Mouse (Mus musculus) lung, postnatal 0 days (tissue): ENCODE data around the gene Uqcrfs1. TPM values are rescaled to one million over a fixed set of nuclear protein-coding genes. Genes with fewer than 3 reads are reported as not detected.

Experiments
- ATAC-seq: fragments of 200-750 bp; cut with Nextera tagmentation; 2 replicates; pipeline ENCODE4 v1.8.0; 2017; ENCODE audit warnings: moderate library complexity
- DNase-seq: peaks from one replicate; pipeline ENCODE4 v3.0.0-alpha.2; 2016; ENCODE audit warnings: low spot score
- H3K27ac ChIP-seq: fragments of 300-500 bp; sonication (generic); 2 replicates; pipeline ENCODE4 v1.5.1; 2014; ENCODE audit warnings: antibody characterized with exemption, mild to moderate bottlenecking, low read length, mixed read lengths
- H3K27me3 ChIP-seq: fragments of 300-500 bp; sonication (generic); replicated peaks from 2 replicates; pipeline ENCODE4 v1.6.1; 2014; ENCODE audit warnings: low read length, mixed read lengths; ENCODE audit not compliant: insufficient read depth
- H3K36me3 ChIP-seq: fragments of 300-500 bp; sonication (generic); 2 replicates; pipeline ENCODE4 v1.6.1; 2014; ENCODE audit warnings: low read length, mixed read lengths; ENCODE audit not compliant: insufficient read depth
- H3K4me1 ChIP-seq: fragments of 300-500 bp; sonication (generic); 2 replicates; pipeline ENCODE4 v1.6.1; 2014; ENCODE audit warnings: antibody characterized with exemption, low read depth, low read length, mixed read lengths; ENCODE audit not compliant: insufficient read depth
- H3K4me2 ChIP-seq: fragments of 300-500 bp; sonication (generic); replicated peaks from 2 replicates; pipeline ENCODE4 v1.6.1; 2014; ENCODE audit warnings: low read depth, mild to moderate bottlenecking, low read length, moderate library complexity, mixed read lengths
- H3K4me3 ChIP-seq: fragments of 300-500 bp; sonication (generic); 2 replicates; pipeline ENCODE4 v1.5.1; 2014; ENCODE audit warnings: low read depth, low read length
- H3K9ac ChIP-seq: fragments of 300-500 bp; sonication (generic); replicated peaks from 2 replicates; pipeline ENCODE4 v1.6.1; 2014; ENCODE audit warnings: low read depth, mild to moderate bottlenecking
- H3K9me3 ChIP-seq: fragments of 300-500 bp; sonication (generic); 2 replicates; pipeline ENCODE4 v1.6.1; 2016; ENCODE audit warnings: low read length, mixed read lengths
- CTCF ChIP-seq: IDR thresholded peaks from 2 replicates; pipeline ENCODE4 v1.5.1; 2016; ENCODE audit warnings: antibody characterized with exemption, mild to moderate bottlenecking
- EP300 ChIP-seq: IDR thresholded peaks from 2 replicates; pipeline ENCODE4 v1.6.1; 2016; ENCODE audit warnings: antibody characterized with exemption, mild to moderate bottlenecking, control low read depth
- WGBS: fragments of 180-500 bp; shearing (Covaris S2); extraction: QIAGEN DNeasy Blood & Tissue Kit; methylation state at CpG from one replicate; pipeline ENCODE4 v1.1.7; 2014; 5-methylcytosine and 5-hydroxymethylcytosine counted together
- polyA plus RNA-seq: library from polyadenylated mRNA; unstranded; fragments of >200 nt; fragmentation: Nextera tagmentation; extraction: Ambion mirVana; gene quantifications from 2 replicates; pipeline ENCODE4 v1.2.1, GENCODE M21; 2015

Gene Uqcrfs1
- polyA plus RNA-seq, result 169 and 179 TPM in 2 replicates

DNA sequence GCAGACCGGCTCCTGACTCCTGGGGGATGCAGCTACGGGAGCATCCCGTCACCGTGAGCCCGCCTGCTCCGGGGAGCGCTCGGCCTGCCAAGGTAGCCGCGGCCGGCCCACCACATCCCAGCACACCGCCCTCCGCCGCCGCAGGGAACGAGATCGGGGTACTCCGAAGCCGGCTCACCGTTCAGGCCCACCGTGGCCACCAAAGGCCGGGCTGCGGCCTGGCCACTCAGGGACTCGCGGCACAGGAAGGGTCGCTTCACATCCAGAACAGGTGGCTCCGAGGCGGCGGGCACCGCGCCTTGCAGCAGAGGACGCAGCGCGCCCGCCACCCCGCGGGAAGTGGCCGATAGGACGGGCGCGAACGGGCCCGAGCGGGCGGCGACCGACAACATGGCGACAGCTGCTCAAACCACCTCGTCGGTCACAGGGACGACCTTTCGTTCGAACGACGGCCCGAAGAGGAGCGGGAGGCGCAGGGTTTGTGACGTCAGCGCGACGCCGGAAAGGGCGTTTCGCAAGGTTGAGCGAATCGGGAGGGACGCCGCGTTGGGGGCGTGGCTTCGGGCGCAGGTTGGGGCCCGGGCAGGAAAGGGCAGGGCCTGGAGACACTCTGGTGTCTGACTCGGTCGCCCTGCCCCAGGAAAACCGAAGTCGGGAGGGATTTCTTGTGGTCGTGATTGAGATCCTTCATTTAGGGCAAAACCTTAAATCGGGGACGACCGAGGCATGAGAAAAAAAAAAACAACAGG lies at the start of gene Uqcrfs1:
Gene Uqcrfs1 (minus strand): TSS at position 507 of the 749 bp plus-strand sequence.
- DNase-seq, result peak; percentile 98
- Histone ChIP-seq H3K27me3 (no peaks in the 10 kb centered on the region), H3K27ac (peak within 1 kb of the TSS; percentile 87), H3K9ac (peak within 1 kb of the TSS; percentile 99), H3K4me1 (peaks cover 10% of the 10 kb centered on the region; the same call in 1 of the 2 replicates), H3K4me2 (peak within 1 kb of the TSS; percentile 76), H3K36me3 (0 out of 2 replicates have a peak, but pooled peaks cover 6% of the 10 kb centered on the region), H3K4me3 (peak within 1 kb of the TSS; percentile 99), H3K9me3 (no peaks in the 10 kb centered on the region)
- peak; percentile 96 for ATAC-seq
- no peak; the same call in 1 of the 2 replicates for TF ChIP-seq CTCF
- no peak for TF ChIP-seq EP300
- under 1% methylated on average over 82 of the region's 82 CpGs for WGBS

DNA sequence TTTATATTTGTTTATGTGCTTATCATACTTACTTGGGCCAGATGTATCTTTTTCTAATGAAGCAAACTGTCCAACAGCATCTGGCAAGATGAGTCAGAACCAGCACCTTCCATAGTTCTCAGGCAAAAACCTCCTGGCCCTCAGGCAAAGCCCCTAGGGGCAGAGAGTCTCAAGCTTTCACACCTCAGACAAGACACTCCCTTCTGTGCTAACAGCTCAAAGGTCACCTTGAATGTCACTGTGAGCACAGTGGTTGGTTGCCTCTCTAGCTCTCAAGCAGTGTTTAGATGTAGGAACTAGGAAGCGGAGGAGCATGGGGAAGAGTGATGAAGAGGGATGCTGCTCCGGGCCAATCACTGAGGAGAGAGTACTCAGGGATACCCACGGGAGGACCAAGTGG lies 40.6 kb upstream of the Uqcrfs1 start:
- no peak overlapping the region for H3K27ac ChIP-seq
- H3K9me3 ChIP-seq, result no peaks in the 10 kb centered on the region
- no peak overlapping the region for H3K9ac ChIP-seq
- H3K4me3 ChIP-seq, result no peak overlapping the region
- WGBS, result 87% methylated on average over 3 of the region's 3 CpGs
- H3K4me2 ChIP-seq, result no peak overlapping the region
- no peak for TF ChIP-seq CTCF
- no peak for TF ChIP-seq EP300
- H3K36me3 ChIP-seq, result no peaks in the 10 kb centered on the region
- H3K4me1 ChIP-seq, result no peaks in the 10 kb centered on the region
- H3K27me3 ChIP-seq, result no peaks in the 10 kb centered on the region
- no peak for DNase-seq
- no peak for ATAC-seq

DNA sequence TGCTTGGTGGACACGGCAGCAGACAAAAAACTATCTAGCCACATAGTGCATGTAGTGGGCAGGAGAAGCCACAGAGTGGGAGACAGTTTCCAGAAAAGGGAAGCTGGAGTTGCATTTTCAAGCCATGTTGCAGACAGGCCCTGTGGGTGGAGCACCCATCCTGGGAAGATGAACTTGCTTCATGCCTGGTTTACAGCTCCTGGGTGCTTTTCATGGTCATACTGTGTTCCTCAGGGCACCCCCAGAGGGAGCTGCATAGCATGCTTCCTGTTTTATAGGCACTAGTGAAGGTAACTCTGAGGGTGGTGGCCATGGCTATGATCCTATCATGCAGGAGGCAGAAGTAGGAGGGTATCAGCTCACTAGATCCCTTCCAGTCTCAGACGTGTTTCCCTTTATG lies 37.4 kb upstream of the Uqcrfs1 start:
- 70% methylated on average over 2 of the region's 2 CpGs for WGBS
- Histone ChIP-seq H3K27ac (no peak overlapping the region), H3K36me3 (no peaks in the 10 kb centered on the region), H3K4me3 (no peak overlapping the region), H3K9me3 (no peaks in the 10 kb centered on the region), H3K4me1 (no peaks in the 10 kb centered on the region), H3K9ac (no peak overlapping the region), H3K4me2 (no peak overlapping the region), H3K27me3 (no peaks in the 10 kb centered on the region)
- ATAC-seq (no peak), DNase-seq (peak; percentile 29)
- TF ChIP-seq EP300, result no peak
- no peak for TF ChIP-seq CTCF

DNA sequence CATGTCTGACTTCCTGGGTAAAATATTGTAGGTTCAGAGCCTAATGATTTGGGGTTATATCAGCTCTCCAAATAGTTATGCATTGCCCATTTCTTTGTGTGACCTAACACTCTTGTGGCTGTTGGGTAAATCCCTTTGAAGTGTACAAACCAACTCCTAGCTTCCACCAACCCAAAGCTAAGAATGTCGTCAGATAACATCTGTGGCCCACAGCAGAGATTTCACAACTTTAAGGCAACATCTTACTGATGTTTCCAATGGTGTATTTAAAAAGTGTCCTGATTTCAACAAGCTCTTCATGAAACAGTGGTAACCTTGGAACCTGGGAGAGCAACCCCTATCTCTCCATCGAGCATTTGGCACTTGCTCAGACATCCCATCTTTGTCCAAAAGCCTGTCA lies 33.6 kb upstream of the Uqcrfs1 start:
- TF ChIP-seq EP300 (no peak), CTCF (no peak)
- DNase-seq, result no peak
- no peak for ATAC-seq
- no peaks in the 10 kb centered on the region for H3K27me3 ChIP-seq
- H3K4me3 ChIP-seq, result no peak overlapping the region
- no peaks in the 10 kb centered on the region for H3K4me1 ChIP-seq
- H3K36me3 ChIP-seq, result no peaks in the 10 kb centered on the region
- H3K9me3 ChIP-seq, result 0 out of 2 replicates have a peak, but pooled peaks cover 4% of the 10 kb centered on the region
- H3K4me2 ChIP-seq, result no peak overlapping the region
- no peak overlapping the region for H3K9ac ChIP-seq
- no peak overlapping the region for H3K27ac ChIP-seq
- 35% methylated on average over 2 of the region's 2 CpGs for WGBS

DNA sequence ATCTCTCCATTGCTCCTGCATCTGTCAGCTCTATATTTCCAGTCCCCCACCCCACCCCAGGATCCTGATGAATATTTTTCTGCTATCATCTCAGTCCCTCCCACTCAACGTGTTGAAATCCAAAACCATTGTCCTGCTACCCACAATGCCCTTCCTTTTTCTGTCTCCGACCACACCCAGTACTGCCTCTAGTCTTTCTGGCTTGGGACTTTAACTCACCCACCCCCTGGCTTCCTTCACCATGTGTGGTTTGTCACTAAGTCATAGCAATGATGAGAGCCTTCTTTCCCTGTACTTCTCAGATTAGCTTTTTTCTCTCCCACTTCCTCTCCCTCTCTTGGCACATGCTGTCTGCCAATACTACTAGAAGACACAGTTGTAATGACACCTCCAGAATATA lies 31.7 kb upstream of the Uqcrfs1 start:
- H3K9ac ChIP-seq, result no peak overlapping the region
- no peak overlapping the region for H3K4me3 ChIP-seq
- no peak for ATAC-seq
- TF ChIP-seq CTCF (no peak), EP300 (no peak)
- DNase-seq, result no peak
- 0 out of 2 replicates have a peak, but pooled peaks cover 4% of the 10 kb centered on the region for H3K9me3 ChIP-seq
- no peak overlapping the region for H3K27ac ChIP-seq
- WGBS, result 61% methylated on average over 2 of the region's 2 CpGs
- no peaks in the 10 kb centered on the region for H3K4me1 ChIP-seq
- no peaks in the 10 kb centered on the region for H3K36me3 ChIP-seq
- H3K27me3 ChIP-seq, result no peaks in the 10 kb centered on the region
- H3K4me2 ChIP-seq, result no peak overlapping the region

DNA sequence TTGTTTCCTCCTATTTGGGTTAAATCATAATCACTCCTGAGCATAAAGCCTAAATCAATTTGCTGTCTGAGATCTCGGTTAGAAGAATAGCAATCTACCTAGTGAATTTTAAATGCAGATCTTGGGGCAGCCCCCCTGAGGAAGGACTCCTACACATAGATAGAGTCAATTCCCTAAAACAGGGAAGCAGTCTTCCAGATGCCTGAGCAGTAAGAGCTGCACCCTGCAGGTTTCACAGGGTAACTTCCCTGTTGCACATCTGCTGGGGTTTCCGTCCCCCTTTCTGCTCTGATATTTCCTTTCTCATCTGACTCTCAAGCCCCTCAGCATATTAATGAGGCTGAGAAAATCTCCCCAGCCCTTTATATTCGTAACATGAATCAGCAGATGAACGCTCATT lies 27.8 kb upstream of the Uqcrfs1 start:
- Histone ChIP-seq H3K4me2 (no peak overlapping the region), H3K4me3 (no peak overlapping the region), H3K27me3 (no peaks in the 10 kb centered on the region), H3K27ac (no peak overlapping the region), H3K36me3 (no peaks in the 10 kb centered on the region), H3K4me1 (no peaks in the 10 kb centered on the region), H3K9me3 (0 out of 2 replicates have a peak, but pooled peaks cover 4% of the 10 kb centered on the region), H3K9ac (no peak overlapping the region)
- ATAC-seq (no peak), DNase-seq (no peak)
- WGBS, result 74% methylated on average over 4 of the region's 4 CpGs
- TF ChIP-seq EP300, result no peak
- TF ChIP-seq CTCF, result no peak
